Mouse (Mus musculus): ENCODE data around the gene Polr3e.
A peak's percentile ranks its signal among the peaks of the same experiment; 100 is the strongest.
"Not testable (repeated sequence)": the region's sequence is repeated elsewhere in the genome, so short reads cannot be mapped to it uniquely, and the experiment has no call there.

Polr3e gene

DNA sequence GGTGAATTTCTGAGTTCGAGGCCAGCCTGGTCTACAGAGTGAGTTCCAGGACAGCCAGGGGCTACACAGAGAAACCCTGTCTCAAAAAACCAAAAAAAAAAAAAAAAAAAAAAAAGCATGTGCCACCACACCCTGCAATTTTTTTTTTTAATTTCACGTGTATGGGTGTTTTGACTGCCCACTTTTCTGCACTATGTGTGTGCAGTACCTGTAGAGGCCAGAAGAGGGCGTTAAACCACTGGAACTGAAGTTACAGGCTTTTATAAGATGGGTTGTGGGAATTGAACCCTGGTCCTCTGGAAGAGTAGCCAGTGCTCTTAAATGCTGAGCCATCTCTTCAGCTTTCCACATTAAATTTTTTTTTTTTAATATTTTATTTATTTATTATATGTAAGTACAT, 7.4 kb upstream of the Polr3e start:
- DNase-seq (ENCODE audit: low spot score in 2 of 2), result not testable (repeated sequence)

DNA sequence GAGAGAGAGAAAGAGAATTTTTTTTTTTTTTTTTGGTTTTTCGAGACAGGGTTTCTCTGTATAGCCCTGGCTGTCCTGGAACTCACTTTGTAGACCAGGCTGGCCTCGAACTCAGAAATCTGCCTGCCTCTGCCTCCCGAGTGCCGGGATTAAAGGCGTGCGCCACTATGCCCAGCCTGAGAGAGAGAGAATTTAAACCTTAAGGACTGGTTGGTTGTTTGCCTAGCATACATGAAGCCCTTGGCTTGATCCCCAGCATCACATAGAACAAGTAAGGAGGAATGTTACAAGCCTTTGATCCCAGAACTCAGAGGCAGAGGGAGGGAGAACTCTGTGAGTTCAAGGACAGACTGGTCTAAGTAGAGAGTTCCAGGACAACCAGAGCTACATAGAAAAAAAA, 6.3 kb upstream of the Polr3e start:
- DNase-seq (ENCODE audit: low spot score in 2 of 2), result not testable (repeated sequence)

DNA sequence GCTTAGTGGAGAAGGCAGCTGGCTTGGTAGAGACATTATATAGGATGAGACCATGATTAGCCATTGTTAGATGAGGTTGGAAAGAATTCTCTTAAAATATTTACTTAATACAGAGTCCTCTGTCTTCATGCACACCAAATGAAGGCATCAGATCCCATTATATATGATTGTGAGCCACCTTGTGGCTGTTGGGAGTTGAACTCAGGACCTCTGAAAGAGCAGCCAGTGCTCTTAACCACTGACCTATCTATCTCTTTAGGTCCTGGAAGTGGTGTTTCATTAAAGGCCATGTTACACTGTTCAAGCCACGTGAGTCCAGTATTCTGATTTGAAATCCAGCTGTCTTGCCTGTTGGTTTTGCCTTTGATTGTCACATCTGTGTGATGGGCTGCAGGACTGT, 4.2 kb upstream of the Polr3e start:
- DNase-seq (ENCODE audit: low spot score in 2 of 2), result no peak

DNA sequence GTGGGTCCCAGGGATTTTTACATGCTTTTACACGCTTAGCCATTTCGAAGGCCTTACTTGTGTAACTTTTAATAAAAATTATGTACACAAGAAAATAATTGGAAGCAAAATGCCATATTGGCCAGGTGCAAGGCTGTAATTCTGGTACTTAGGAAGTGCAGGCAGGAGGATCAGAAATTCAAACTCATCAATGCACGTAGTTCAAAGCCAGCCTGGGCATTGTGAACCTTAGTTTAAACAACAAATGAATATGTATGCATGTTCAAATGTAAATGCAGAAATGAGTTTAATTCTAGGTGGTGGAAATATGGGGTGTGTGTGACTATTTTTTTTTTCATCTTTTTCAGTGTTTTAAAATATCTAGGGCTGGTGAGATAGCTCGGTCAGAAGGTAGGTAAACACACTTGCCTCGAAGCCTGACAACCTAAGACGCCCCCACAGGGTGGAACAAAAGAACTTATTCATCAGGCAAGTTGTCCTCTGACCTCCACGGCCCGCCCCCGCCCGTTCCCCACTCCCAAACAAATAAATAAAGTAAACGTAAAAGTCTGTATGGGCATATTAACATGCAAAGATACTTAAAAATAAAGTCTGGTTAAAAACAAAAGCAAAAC, 1.2 kb upstream of the Polr3e start:
- no peak for DNase-seq (ENCODE audit: low spot score in 2 of 2)

- no peak for DNase-seq (ENCODE audit: low spot score in 2 of 2)
These were observed 309 bp upstream of the Polr3e start for GRCm38 (mm10) chr7:120917279-120917591.

DNA sequence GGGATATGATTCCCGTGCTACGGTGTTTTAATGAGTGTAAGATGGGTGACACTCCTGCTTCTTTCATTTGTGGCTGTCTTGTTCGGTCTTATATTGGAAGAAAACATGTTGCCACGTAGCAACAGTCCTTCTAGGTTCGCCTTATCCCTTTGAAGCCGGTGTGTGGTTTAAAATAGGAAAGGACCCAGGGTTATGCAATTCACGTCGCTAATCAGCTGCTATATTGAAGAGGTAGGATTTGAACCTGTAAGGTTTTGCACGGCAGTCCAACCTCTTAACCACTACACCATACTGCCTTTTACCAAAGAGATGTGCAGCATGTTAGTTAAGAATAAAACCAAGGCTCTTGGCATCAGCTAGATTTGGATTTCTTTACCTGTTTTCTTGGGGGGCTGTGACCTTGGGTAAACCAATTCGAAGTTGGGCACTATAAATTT, 1.0 kb downstream of the Polr3e start:
- DNase-seq (ENCODE audit: low spot score in 2 of 2), result peak in 1 of 2 experiments; percentile 33

GRCm38 (mm10) chr7:120933110-120933509, 15.6 kb downstream of the Polr3e start:
- no peak for DNase-seq (ENCODE audit: low spot score in 2 of 2)

GRCm38 (mm10) chr7:120933680-120934195, 16.2 kb downstream of the Polr3e start:
- DNase-seq (ENCODE audit: low spot score in 2 of 2), result no peak

DNA sequence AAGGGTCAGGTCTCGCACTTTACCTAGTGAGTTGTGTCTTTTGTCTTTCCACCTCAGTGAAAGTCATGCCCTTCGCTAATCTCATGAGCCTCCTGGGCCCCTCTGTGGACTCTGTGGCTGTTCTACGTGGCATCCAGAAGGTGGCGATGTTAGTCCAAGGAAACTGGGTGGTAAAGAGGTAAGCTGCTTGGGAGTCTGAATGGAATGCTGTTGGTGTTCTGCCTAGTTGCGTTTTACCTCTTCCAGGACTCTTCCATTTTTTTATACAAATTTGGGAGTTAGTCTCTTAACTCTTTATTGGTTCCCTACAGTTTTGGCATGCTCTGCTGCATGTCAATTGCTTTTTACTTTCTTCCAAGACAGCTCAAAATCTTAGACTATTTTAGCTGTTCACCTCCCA, 17.2 kb downstream of the Polr3e start:
- DNase-seq (ENCODE audit: low spot score in 2 of 2), result peak in 1 of 2 experiments; percentile 37

- DNase-seq (ENCODE audit: low spot score in 2 of 2), result no peak
These were observed 19.0 kb downstream of the Polr3e start for GRCm38 (mm10) chr7:120936522-120936921.

- DNase-seq (ENCODE audit: low spot score in 2 of 2), result no peak
These were observed 20.7 kb downstream of the Polr3e start for GRCm38 (mm10) chr7:120938206-120938605.

DNA sequence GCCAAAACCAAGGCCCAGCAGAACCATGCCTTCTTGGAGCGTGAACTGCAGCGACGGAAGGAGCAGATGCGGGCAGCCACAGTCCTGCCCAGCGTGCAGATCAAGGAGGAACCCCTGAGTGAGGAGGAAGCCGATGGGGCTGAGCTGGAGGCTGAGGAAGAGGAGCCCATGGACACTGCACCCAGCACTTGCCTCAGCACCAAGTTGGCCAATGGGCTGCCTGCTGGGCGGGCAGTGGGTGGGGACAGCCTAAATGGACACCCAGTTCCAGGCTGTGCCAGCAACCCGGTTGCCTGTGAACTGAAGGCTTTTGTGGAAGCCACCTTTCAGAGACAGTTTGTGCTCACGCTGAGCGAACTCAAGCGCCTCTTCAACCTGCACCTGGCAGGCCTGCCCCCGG, 22.8 kb downstream of the Polr3e start:
- no peak for DNase-seq (ENCODE audit: low spot score in 2 of 2)

DNA sequence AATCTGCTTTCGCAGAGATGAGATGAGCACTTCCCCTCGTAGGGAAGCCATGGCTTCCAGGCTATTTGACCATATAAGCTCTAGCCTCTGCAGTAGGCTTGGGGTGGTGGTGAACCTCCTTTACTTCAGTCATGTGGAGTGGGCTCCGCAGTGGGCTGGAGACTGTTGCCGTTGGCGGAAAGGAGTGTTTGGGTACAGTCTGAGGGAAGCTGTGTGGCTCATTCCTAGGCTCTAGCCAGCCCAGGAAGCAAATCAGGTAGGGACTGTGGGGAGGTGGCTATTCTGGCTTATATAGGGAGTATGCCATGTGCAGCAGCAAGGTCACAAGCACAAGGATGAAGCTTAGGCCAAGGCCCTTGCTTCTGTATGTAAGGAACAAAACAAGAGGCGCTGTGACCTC, 23.7 kb downstream of the Polr3e start:
- DNase-seq (ENCODE audit: low spot score in 2 of 2), result no peak

- no peak for DNase-seq (ENCODE audit: low spot score in 2 of 2)
These were observed 25.0 kb downstream of the Polr3e start for GRCm38 (mm10) chr7:120942506-120942905.

- DNase-seq (ENCODE audit: low spot score in 2 of 2), result no peak
These were observed 26.5 kb downstream of the Polr3e start for GRCm38 (mm10) chr7:120943936-120944509.

- not testable (repeated sequence) for DNase-seq (ENCODE audit: low spot score in 2 of 2)
These were observed 36.0 kb downstream of the Polr3e start for GRCm38 (mm10) chr7:120953591-120953990.

DNA sequence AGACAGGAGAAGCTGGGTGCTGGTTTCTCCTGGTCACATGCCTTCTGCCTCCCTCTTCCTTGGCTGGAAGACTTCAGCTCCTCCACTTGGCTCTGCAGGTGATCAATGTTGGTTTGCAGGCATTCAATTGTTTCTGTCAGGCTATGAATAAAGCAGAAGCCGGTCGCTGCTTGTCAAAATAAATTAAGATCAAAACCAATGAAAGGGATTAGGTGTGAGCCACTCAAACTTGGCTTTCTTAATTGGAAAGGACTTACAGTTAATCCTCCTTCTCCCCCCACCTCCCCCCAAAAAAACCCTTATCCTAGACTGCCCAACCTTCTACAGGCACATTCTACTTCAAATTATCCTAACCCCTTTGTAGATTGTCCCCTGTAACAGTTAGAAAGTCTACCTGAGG, 42.6 kb downstream of the Polr3e start:
- DNase-seq (ENCODE audit: low spot score in 2 of 2), result no peak

GRCm38 (mm10) chr7:120960601-120961000, 43.1 kb downstream of the Polr3e start:
- no peak for DNase-seq (ENCODE audit: low spot score in 2 of 2)

GRCm38 (mm10) chr7:120961893-120962292, 44.3 kb downstream of the Polr3e start:
- DNase-seq (ENCODE audit: low spot score in 2 of 2), result no peak

GRCm38 (mm10) chr7:120963126-120963525, 45.6 kb downstream of the Polr3e start:
- DNase-seq (ENCODE audit: low spot score in 2 of 2), result no peak

DNA sequence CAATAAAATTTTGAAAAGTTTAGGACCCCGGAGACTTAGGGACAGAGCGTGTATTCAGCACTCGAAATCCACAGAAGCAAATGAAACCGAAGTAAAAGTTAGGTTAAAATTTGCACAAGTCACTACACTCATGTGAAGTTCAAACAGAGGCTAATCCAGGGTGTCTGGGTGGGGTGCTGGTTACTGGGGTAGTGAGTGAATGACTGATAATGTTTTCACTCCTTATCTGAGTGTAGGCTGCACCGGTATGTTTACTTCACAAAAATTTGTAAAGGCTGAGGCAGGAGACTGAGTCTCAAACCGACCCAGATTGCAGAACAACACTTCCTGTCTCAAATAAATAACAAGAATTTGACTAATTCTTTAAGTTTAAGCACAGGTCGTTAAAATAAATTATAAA, 51.7 kb downstream of the Polr3e start:
- DNase-seq (ENCODE audit: low spot score in 2 of 2), result no peak

DNA sequence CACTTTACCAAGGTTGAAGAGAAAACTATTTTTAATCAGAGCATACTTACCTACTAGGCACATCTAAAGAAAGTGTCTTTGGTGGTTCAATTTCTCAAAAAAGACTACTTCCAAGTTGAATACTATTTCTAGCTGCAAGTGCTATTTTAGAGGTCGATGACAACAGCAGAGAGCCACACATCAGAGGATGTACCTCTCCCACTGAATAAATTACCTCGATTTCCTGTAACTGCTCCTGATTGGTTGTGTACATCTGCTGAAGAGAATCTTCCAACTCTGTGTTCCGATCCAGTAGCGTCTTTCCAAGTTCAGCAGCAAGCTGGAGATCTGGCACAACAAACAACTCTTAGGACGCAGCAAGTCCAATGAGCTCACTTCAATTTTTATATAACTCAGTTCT, 52.6 kb downstream of the Polr3e start:
- DNase-seq (ENCODE audit: low spot score in 2 of 2), result no peak

- DNase-seq (ENCODE audit: low spot score in 2 of 2), result not testable (repeated sequence)
These were observed 54.9 kb downstream of the Polr3e start for GRCm38 (mm10) chr7:120972471-120972870.

- DNase-seq (ENCODE audit: low spot score in 2 of 2), result no peak
These were observed 56.5 kb downstream of the Polr3e start for GRCm38 (mm10) chr7:120974001-120974400.

Measured in urinary bladder, adult 18-20 months (tissue).